Mouse (Mus musculus) MEL (cell line): ENCODE measurements around the gene Ep400. TPM values are rescaled to one million over a fixed set of nuclear protein-coding genes. Genes with fewer than 3 reads are reported as not detected.

Experiments used
- DNase-seq: peaks from one replicate; pipeline ENCODE4 v3.0.0; 2011; ENCODE audit warnings: low read depth, low spot score
- H3K27ac ChIP-seq: 2 replicates; pipeline ENCODE4 v1.5.1; 2012; ENCODE audit warnings: low read depth, mild to moderate bottlenecking, control low read depth, low read length, moderate library complexity; ENCODE audit not compliant: control insufficient read depth
- H3K27me3 ChIP-seq, 2 experiments: fragments of 150-350 bp in 1 of 2; sonication (generic) in 1 of 2; 2 replicates each; pipeline ENCODE4 v1.6.1; 2012; ENCODE audit warnings: low read length in 2 of 2, mild to moderate bottlenecking in 2 of 2, improper control_type of control experiment in 1 of 2, moderate library complexity in 1 of 2; ENCODE audit not compliant: insufficient read depth in 2 of 2, control insufficient read depth in 1 of 2
- H3K36me3 ChIP-seq, 2 experiments: 2 replicates each; pipeline ENCODE4 v1.6.1; 2012 to 2014; ENCODE audit warnings: low read length in 2 of 2, improper control_type of control experiment in 1 of 2, inconsistent platforms in 1 of 2, mild to moderate bottlenecking in 1 of 2; ENCODE audit not compliant: insufficient read depth in 2 of 2, control insufficient read depth in 1 of 2
- H3K4me1 ChIP-seq, 2 experiments: fragments of 150-350 bp in 1 of 2; sonication (generic) in 1 of 2; 2 replicates each; pipeline ENCODE4 v1.6.1; 2012; ENCODE audit warnings: low read length in 2 of 2, improper control_type of control experiment in 1 of 2, mild to moderate bottlenecking in 1 of 2; ENCODE audit not compliant: insufficient read depth in 2 of 2, control insufficient read depth in 1 of 2
- H3K4me3 ChIP-seq, 2 experiments: fragments of 150-350 bp in 1 of 2; sonication (generic) in 1 of 2; 2 replicates each; pipeline ENCODE4 v1.5.1; 2012; ENCODE audit warnings: low read depth in 2 of 2, low read length in 2 of 2, mild to moderate bottlenecking in 2 of 2, moderate library complexity in 2 of 2, control low read depth in 1 of 2, improper control_type of control experiment in 1 of 2; ENCODE audit not compliant: control insufficient read depth in 1 of 2, insufficient read depth in 1 of 2
- H3K79me2 ChIP-seq: 2 replicates; pipeline ENCODE4 v1.6.1; 2012; ENCODE audit warnings: mild to moderate bottlenecking, low read length, moderate library complexity; ENCODE audit not compliant: control insufficient read depth, poor library complexity, insufficient read depth
- H3K9ac ChIP-seq: 2 replicates; pipeline ENCODE4 v1.6.1; 2012; ENCODE audit warnings: low read depth, mild to moderate bottlenecking, control low read depth, low read length, moderate library complexity; ENCODE audit not compliant: control insufficient read depth, poor library complexity, severe bottlenecking
- H3K9me3 ChIP-seq: fragments of 150-350 bp; sonication (generic); replicated peaks from 2 replicates; pipeline ENCODE4 v1.6.1; 2012; ENCODE audit warnings: mild to moderate bottlenecking, low read length, improper control_type of control experiment, moderate library complexity; ENCODE audit not compliant: insufficient read depth
- BHLHE40 ChIP-seq: IDR thresholded peaks from 2 replicates; pipeline ENCODE4 v1.6.1; 2012; ENCODE audit warnings: low read depth, mild to moderate bottlenecking, inconsistent platforms, low read length, improper control_type of control experiment, borderline replicate concordance
- CHD1 ChIP-seq: IDR thresholded peaks from 2 replicates; pipeline ENCODE4 v1.6.1; 2012; ENCODE audit warnings: low read depth, mild to moderate bottlenecking, inconsistent platforms, low read length, improper control_type of control experiment
- CHD2 ChIP-seq: IDR thresholded peaks from 2 replicates; pipeline ENCODE4 v1.6.1; 2011; ENCODE audit warnings: low read length, improper control_type of control experiment
- E2F4 ChIP-seq: IDR thresholded peaks from 2 replicates; pipeline ENCODE4 v1.6.1; 2011; ENCODE audit warnings: low read depth, low read length, improper control_type of control experiment, borderline replicate concordance
- ELF1 ChIP-seq: IDR thresholded peaks from 2 replicates; pipeline ENCODE4 v1.6.1; 2014; ENCODE audit warnings: low read depth, mild to moderate bottlenecking, inconsistent platforms, low read length, improper control_type of control experiment, moderate library complexity
- EP300 ChIP-seq, 2 experiments: IDR thresholded peaks; 2 replicates each; pipeline ENCODE4 v1.6.1; 2011; ENCODE audit warnings: improper control_type of control experiment in 2 of 2, low read length in 2 of 2, low read depth in 1 of 2, mild to moderate bottlenecking in 1 of 2
- ETS1 ChIP-seq: IDR thresholded peaks from 2 replicates; pipeline ENCODE4 v1.6.1; 2012; ENCODE audit warnings: low read depth, mild to moderate bottlenecking, inconsistent platforms, low read length, improper control_type of control experiment, moderate library complexity
- GATA1 ChIP-seq: IDR thresholded peaks from 2 replicates; pipeline ENCODE4 v1.6.1; 2011; ENCODE audit warnings: low read depth, low read length, improper control_type of control experiment
- HCFC1 ChIP-seq: IDR thresholded peaks from 2 replicates; pipeline ENCODE4 v1.6.1; 2012; ENCODE audit warnings: low read depth, mild to moderate bottlenecking, inconsistent platforms, low read length, improper control_type of control experiment, moderate library complexity
- KAT2A ChIP-seq: conservative IDR thresholded peaks from 2 replicates; pipeline ENCODE4 v1.6.1; 2012; ENCODE audit warnings: low read depth, low read length, improper control_type of control experiment, inconsistent platforms
- MAX ChIP-seq: IDR thresholded peaks from 2 replicates; pipeline ENCODE4 v1.6.1; 2011; ENCODE audit warnings: low read length, improper control_type of control experiment
- MAZ ChIP-seq: IDR thresholded peaks from 2 replicates; pipeline ENCODE4 v1.6.1; 2012; ENCODE audit warnings: low read depth, mild to moderate bottlenecking, inconsistent platforms, low read length, improper control_type of control experiment
- MEF2A ChIP-seq: IDR thresholded peaks from 2 replicates; pipeline ENCODE4 v1.6.1; 2014; ENCODE audit warnings: low read depth, mild to moderate bottlenecking, inconsistent platforms, low read length, improper control_type of control experiment; ENCODE audit not compliant: poor library complexity, insufficient replicate concordance, severe bottlenecking; ENCODE audit errors: extremely low read depth
- MYB ChIP-seq: IDR thresholded peaks from 2 replicates; pipeline ENCODE4 v1.6.1; 2011; ENCODE audit warnings: mild to moderate bottlenecking, low read depth, low read length, improper control_type of control experiment
- POLR2AphosphoS2 ChIP-seq: IDR thresholded peaks from 2 replicates; pipeline ENCODE4 v1.6.1; 2011; ENCODE audit warnings: low read length, improper control_type of control experiment
- RAD21 ChIP-seq: IDR thresholded peaks from 2 replicates; pipeline ENCODE4 v1.6.1; 2011; ENCODE audit warnings: mild to moderate bottlenecking, low read depth, low read length, improper control_type of control experiment
- RCOR1 ChIP-seq: IDR thresholded peaks from 2 replicates; pipeline ENCODE4 v1.6.1; 2012; ENCODE audit warnings: low read depth, mild to moderate bottlenecking, inconsistent platforms, low read length, improper control_type of control experiment
- SMC3 ChIP-seq: IDR thresholded peaks from 2 replicates; pipeline ENCODE4 v1.6.1; 2011; ENCODE audit warnings: low read depth, low read length, improper control_type of control experiment
- TBP ChIP-seq: IDR thresholded peaks from 2 replicates; pipeline ENCODE4 v1.8.0; 2011; ENCODE audit warnings: low read depth, low read length, improper control_type of control experiment
- UBTF ChIP-seq: IDR thresholded peaks from 2 replicates; pipeline ENCODE4 v1.6.1; 2012; ENCODE audit warnings: low read depth, mild to moderate bottlenecking, inconsistent platforms, low read length, improper control_type of control experiment, moderate library complexity, borderline replicate concordance; ENCODE audit not compliant: insufficient read depth
- USF2 ChIP-seq, 2 experiments: IDR thresholded peaks; 2 replicates each; pipeline ENCODE4 v1.6.1; 2011 to 2012; ENCODE audit warnings: improper control_type of control experiment in 2 of 2, low read length in 2 of 2, borderline replicate concordance in 1 of 2, inconsistent platforms in 1 of 2, low read depth in 1 of 2, mild to moderate bottlenecking in 1 of 2; ENCODE audit not compliant: insufficient read depth in 1 of 2
- ZNF384 ChIP-seq: IDR thresholded peaks from 2 replicates; pipeline ENCODE4 v1.6.1; 2012; ENCODE audit warnings: low read depth, mild to moderate bottlenecking, inconsistent platforms, low read length, improper control_type of control experiment
- polyA plus RNA-seq, 2 experiments: library from polyadenylated mRNA; stranded (reverse) in 1 of 2; unstranded in 1 of 2; fragments of >175 nt in 1 of 2; fragments of >200 nt in 1 of 2; gene quantifications; 2 replicates each; pipeline versions ENCODE4 v1.2.1 to v1.2.4; 2012; ENCODE audit warnings: low replicate concordance in 2 of 2, low read depth in 1 of 2; ENCODE audit not compliant: insufficient read length in 2 of 2, insufficient read depth in 1 of 2, missing spikeins in 1 of 2
- total RNA-seq: library from RNA; depleted of rRNA; stranded (reverse); fragments of 300-350 nt; gene quantifications from 2 replicates; pipeline ENCODE4 v1.2.3, GENCODE M21; 2012

The Ep400 gene
- total and polyA plus RNA-seq, 3 experiments = 21.5 to 96.8 (median 27.2) TPM

DNA sequence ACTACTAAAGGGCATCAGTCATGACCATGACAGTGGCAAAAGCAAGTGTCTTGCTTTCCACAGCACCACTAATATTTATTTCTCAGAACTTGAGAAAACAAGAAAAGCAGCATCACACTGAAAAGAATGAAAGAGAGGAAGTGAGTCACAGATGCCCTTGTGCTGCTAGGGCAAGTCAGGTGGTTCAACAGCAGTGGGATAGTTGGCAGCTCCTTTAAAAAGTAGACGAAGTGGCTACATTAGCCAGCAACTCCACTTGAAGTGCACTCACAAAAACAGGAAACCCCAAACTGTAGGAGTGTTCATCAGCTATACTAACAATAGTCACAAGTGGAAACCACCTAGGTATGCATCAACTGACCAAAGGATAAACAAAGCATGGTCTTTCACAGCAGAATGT, 66.5 kb downstream of the Ep400 start:
- no peak overlapping the region for H3K27ac ChIP-seq
- no peak overlapping the region for H3K4me3 ChIP-seq
- no peaks in the 10 kb centered on the region for H3K27me3 ChIP-seq
- no peaks in the 10 kb centered on the region for H3K4me1 ChIP-seq
- H3K36me3 ChIP-seq = peaks cover 0 to 54% of the 10 kb centered on the region in 2 experiments; a peak in 2 of 4 replicates
- no peaks in the 10 kb centered on the region for H3K79me2 ChIP-seq
- no peaks in the 10 kb centered on the region for H3K9me3 ChIP-seq
- no peak for DNase-seq
- no peak overlapping the region for H3K9ac ChIP-seq
- no peak for TF ChIP-seq RCOR1
- no peak for TF ChIP-seq GATA1
- TF ChIP-seq RAD21 = no peak
- TF ChIP-seq USF2 (IDR thresholded peaks at IDR 0.05; ENCODE audit: borderline replicate concordance in 1 of 2, insufficient read depth in 1 of 2, low read depth in 1 of 2, low read length in 2 of 2) = no peak
- TF ChIP-seq MAZ = no peak
- no peak for TF ChIP-seq ETS1
- no peak for TF ChIP-seq MEF2A
- TF ChIP-seq KAT2A = no peak
- no peak for TF ChIP-seq TBP
- TF ChIP-seq CHD1 = no peak
- TF ChIP-seq POLR2AphosphoS2 = no peak
- TF ChIP-seq ELF1 = no peak
- no peak for TF ChIP-seq BHLHE40
- TF ChIP-seq E2F4 = no peak
- TF ChIP-seq UBTF = no peak
- TF ChIP-seq CHD2 = no peak
- no peak for TF ChIP-seq MYB
- TF ChIP-seq MAX = no peak
- no peak for TF ChIP-seq ZNF384

DNA sequence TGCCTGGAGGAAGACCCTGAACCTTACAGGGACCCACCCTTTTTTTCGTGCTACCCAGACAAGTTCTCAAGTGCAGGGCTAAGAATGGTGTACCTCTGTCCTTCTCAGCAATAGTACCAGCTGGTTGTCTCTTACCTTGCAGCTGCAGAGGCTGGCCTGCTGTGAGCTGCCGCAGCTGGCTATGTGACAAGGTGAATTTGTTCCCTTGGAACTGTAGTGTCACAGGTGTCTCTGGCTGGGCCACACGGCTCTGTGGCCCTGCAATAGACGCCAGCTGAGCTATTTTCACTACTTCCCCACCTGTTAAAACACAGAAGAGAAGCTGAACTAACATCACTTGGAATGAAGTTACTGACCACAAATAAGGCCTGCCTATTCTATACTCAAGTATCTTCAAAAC, 71.9 kb downstream of the Ep400 start:
- Histone ChIP-seq H3K9ac (no peak overlapping the region), H3K79me2 (no peaks in the 10 kb centered on the region), H3K9me3 (no peaks in the 10 kb centered on the region), H3K4me1 (no peaks in the 10 kb centered on the region), H3K27ac (no peak overlapping the region), H3K4me3 (no peak overlapping the region), H3K36me3 (peaks cover 0 to 44% of the 10 kb centered on the region in 2 experiments; a peak in 2 of 4 replicates), H3K27me3 (no peaks in the 10 kb centered on the region)
- DNase-seq = no peak
- no peak for TF ChIP-seq SMC3
- TF ChIP-seq HCFC1 = no peak
- no peak for TF ChIP-seq EP300 (IDR thresholded peaks at IDR 0.05; ENCODE audit: low read depth in 1 of 2, low read length in 2 of 2)
